Mouse (Mus musculus): ENCODE measurements around the gene Mex3d.

The Mex3d gene

DNA sequence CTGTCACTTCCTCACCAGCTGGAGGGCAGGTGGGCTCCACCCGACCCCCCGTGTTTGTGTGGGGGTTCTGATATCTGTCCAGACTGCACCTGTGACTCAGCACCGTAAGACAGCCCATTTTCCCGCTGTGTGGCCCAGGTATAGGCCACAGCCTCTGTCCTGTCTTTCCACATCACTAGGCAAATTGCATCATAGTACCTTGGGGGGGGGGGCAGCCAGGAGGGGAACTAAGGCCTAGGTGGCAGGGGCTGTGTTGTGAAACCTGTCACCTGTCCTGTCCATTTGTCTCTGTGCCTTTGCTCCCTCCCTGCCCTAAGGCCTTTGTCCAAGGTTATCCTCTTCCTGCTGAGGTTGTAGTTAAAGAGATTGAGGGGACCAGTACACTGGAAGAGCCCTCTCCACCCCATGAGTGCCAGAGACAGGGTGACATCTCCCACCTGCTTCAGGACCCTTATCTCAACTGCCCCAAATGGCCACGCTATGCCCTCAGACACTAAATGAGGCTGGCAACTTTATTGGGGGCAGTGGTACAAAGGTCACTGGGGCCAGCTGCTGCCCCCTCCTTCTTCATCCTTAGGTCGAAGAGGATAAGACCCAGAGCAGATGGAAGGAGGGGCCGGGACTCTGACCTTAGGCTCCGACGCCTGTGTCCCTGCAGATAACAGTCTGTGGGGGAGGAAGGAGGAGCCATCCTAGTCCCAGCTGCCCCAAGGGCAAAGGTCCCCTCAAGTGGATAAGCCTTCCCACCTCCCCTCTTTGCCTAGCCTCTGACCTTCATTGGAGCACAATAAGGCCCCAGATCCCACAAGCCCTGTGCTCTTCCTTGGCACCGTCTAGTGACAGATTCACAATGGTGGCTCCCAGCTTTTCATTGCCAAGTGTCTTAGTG is 55.6 kb downstream of the Mex3d start:
- no peak for DNase-seq (ENCODE audit: low spot score in 2 of 2)

- no peak for DNase-seq (ENCODE audit: low spot score in 2 of 2)
These were observed 56.6 kb downstream of the Mex3d start for GRCm38 (mm10) chr10:80330888-80331287.

All from thymus, postnatal 10 days (tissue).